Mouse (Mus musculus) skeletal muscle tissue, adult 2 months (tissue): ENCODE data around the gene Olfr1416.

Experiments used
- DNase-seq: peaks from one replicate; pipeline ENCODE4 v3.0.0-alpha.2; 2012; ENCODE audit warnings: low read depth, low spot score

Gene Olfr1416

GRCm38 (mm10) chr1:92432098-92432497 is 52.8 kb downstream of the Olfr1416 start:
- DNase-seq: no peak

GRCm38 (mm10) chr1:92431420-92431819 is 53.5 kb downstream of the Olfr1416 start:
- no peak for DNase-seq

GRCm38 (mm10) chr1:92430991-92431390 is 53.9 kb downstream of the Olfr1416 start:
- no peak for DNase-seq
